Mouse (Mus musculus): ENCODE data around the gene Cebpa. TPM values are rescaled to one million over a fixed set of nuclear protein-coding genes. Genes with fewer than 3 reads are reported as not detected.
A peak's percentile ranks its signal among the peaks of the same experiment; 100 is the strongest.

Gene Cebpa
- total RNA-seq, 2 experiments from 2014 or later: 2.1 to 19.6 TPM

DNA sequence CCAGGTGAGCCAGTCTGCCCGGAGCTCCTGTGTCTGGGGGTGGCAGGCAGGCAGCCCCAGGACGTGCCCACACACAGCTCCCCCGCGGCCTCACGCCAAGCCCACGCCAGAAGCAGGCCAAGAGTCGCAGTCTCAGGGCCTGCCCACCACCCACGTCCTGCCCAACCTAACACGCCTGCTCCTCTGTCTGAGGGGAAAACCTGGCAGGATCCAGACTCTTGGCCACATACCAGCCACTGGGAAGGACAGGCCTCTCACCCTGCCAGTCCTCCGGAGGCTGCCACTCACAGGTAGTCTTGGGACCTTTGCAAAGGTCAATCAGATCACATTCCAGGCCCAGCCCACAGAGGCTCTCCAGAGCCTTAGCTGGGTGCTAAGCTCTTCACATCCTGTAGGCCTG, 27.2 kb downstream of the Cebpa start:
- peak; percentile 70 for DNase-seq

DNA sequence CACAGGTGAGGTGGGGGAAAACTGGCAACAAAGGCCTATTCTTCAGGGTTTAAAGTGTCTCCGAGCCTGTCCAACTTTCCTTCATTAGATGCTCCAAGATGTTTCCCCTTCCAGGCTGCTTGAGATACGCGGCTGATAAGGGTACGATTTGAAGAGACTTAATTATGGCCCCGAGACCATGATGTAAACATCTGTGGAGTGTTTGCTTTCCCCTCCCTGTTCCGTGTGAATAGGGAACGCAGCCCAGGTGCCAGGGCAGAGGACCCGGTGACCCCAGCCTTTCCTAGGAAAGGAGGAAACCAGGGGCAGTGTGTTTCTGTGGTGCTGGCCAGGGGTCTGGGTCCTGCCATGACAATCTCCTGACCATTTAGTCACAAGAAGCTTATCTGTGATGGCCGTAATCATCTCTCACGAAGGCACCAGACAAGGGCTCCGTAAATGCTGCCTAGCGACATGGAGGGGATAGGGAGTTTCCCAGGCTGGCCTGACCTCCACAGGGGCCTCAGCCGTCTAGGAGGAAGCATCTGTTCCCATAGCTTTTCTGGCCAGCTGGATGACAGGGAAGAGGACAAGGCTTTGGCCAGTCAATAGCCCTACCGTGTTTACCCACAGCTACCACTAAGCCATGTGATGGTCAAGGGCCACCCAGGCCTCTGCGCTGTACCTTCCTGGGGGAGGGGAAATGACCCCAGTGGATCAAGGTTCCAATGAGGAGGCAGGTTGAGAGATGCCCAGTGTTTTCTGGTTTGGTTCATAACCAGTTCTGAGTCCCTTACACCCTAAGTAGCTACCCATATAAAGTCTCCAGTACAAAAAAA, 30.7 kb downstream of the Cebpa start:
- DNase-seq: no peak

DNA sequence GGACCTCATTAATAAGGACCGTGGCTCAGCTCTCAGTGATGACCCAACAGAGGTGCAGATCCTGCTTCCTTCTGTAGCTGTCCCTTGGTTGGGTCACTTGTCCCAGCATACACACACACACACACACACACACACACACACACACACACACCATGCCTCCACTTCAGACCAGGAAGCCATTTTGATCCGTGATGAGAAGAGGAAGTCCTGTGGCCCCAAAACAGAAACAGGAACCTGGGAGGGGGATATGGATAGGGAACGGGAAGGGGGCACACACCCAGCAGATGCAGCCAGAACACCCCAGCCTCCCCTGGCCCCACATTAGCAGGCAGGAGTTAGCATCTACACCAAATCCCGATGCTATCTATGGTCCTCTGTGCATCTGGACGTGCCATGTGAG, 31.8 kb downstream of the Cebpa start:
- DNase-seq: no peak

DNA sequence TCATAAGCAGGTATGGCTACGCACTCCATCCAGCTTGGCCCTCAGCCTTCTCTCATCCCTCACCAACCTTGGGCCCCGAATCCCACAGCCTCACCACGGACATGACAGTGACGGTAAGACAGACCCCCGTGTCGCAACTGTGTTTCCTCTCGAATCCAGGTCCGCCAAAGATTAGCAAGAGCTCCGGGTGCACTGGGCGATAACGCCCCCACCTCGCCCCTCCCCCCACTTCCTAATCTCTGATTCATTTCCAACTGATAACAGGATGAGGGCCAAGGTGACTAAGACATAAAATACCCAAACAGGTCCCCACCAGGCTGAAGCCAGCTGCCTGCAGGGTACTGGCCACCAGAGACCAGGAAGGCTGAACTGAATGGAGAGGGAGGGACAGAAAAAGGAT, 35.4 kb downstream of the Cebpa start:
- DNase-seq: no peak

DNA sequence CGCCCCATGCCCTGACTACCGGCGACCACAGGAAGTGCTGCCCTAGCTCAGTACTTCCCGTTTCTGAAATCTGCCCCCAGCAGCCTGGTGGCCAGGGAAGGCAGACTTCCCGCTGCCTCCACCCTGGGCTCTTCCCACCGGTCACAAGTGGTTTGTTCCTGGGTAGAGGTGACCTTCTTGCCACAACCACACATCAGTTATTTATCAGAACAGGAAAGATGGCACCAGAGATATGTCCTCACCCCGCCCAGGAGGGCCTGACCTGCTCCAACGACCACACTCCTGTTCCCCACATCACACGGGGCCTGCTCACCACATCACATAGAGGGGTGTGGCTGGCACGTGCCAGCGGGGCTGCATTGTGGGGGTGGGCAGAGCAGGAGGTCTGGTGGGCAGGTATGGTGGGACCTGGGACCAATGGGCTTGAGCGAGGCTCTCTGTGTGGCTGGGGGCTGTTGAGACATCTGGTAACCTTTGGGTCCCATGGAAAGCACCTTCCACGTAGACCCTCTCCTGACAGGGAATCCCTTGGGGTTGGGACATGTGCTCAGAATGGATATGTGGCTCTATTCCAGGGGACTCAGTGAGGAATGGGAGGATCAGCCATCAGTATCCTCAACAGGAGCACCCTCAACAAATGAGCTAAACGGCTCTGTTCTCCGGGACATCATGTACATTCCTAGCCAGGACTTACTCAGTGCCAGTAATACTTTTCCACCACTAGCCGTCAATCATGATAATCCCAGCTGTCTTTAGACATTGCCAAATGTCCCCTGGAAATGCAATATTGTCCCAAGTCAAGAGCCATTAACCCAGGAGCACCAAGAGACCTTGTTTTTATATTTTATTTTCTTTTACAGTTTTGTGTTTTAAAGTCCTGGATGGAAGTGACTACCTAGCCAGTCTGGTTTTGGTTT, 37.7 kb downstream of the Cebpa start:
- no peak for DNase-seq

DNA sequence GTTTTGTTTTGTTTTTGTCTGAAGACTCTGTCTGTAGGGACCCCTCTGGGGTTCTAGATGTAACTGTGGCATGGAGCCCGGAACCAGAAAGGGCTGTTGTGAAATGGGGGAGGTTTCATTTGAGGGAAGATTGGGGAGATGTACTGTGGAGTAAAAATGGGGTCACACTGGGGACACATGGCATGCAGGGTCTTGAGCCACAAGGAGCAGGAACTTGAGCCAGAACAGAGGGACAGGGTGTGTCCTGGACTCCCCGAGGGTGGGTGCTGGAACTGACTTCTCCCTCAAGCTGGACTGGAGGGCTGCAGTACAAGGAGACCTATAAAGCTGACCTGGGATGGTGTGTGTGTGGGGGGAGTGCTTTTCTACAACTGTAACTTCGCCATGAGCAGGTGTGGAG, 38.4 kb downstream of the Cebpa start:
- DNase-seq: no peak

DNA sequence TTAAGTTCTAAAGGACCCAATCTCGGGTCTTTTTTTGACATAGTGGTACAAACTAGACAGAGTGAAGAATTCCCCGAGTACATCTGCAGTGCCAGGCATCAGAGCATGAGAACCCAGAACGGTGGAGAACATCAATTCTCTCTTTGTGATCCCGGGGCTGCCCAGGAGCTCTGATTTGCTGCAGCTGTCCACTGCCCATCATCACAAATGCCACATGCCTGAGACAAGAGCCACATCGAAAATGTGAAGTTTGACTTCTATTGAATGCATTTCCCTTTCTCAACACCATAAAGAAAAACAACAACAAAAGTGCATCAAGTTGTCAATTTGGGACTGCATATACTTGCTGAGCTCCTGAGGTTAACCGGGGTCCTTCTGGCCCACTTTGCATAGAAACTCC, 43.4 kb downstream of the Cebpa start:
- no peak for DNase-seq

DNA sequence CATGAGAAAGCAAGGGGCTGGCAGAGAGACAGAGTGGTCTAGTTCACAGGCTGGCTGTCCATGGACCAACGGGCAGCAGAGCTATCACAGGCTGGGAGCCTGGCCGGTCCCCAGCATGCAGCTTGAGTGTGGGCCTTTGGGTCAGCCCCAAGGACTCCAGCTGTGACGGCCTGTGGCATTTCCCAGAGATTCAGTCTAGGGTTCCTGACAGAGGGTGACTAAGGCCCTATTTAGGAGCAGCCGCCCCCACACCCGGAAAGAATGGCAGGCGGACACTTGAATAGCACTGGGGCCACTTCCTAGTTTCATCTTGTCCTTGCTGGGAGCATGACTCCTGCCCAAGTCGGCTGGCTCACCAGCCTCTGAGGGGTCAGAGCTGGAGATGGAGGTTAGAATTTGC, 44.5 kb downstream of the Cebpa start:
- peak; percentile 40 for DNase-seq

DNA sequence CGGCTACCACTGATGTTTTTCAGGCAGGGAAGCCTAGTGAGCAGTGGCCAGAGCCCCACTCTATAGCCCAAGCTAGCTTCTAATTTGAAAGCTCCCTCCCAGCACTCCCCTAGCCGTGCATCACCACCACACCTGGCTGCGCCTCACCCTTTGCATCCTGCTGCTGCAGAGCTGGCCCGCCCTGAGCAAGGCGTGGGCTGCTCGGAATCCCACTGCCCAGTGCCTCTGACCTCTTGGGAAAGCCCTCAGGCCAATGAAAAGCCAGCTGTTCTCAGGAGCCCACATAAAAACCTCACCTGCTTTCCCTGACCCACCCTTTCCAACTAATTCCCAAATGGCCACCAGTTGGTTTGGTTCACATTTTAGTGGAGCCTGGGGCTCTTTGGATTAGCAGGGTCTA, 45.0 kb downstream of the Cebpa start:
- no peak for DNase-seq

DNA sequence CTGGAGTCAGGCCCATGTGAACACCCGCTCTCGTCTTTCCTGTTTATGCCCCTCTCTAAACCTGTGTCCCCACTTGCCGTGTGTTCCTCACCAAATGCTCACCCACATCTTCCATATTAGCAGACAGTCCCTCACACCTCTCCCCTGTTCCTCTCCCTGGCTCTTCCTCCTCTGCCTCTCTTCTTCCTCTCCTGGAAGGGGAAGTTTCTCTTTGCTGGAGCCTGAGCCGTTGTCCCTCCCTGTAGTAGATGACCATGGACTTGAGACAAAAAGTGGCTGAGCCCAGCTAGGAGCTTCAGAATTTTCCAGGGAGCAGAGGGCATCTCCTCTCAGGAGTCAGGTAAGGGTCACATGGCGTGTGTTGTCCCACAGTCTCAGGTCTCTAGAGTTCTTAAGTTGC, 47.9 kb downstream of the Cebpa start:
- no peak for DNase-seq

DNA sequence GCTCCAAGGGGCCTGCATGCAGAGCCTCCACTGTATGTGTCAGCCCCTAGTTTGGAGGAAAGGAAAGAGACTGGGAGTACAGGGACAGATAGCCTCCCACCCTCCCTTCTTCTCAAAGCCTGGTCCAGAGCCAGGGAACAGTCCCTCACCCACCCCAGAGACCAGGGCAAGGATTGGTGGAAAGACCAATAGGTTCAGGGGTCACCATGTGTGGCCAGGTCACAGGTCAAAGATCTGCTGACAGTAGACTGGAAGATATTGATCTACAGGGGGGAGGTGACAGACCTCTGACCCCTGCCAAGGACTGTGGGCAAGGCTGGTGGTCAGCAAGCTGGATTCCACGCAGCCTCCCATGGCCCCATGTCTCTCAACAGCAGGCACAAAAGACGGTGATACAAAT, 48.8 kb downstream of the Cebpa start:
- no peak for DNase-seq

DNA sequence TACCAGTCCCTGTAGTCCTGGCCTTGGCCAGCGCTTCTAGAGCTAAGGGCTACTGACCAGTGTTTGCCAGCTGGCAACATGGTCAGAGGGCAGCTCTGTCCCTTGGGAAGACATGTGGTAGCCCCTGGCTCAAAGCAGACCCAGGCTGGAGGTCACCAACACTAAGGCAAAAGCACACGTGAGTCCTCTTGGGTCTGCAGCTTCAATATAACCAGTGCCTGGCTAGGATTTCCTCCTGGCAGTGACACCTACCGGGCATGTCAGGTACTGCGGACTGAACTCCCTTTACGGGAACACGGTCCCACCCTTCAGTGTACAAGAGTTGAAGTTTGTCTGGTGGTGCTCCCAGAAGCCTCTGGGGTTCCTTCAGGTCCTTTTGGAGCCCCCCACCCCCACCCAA, 50.2 kb downstream of the Cebpa start:
- DNase-seq: peak; percentile 68

Small RNA genes lying within 50 kb of the gene (microRNA-seq; reads per million reads assigned to microRNA genes)
- gene Gm25033 (ENCODE audit: borderline replicate concordance in 2 of 2): 0 reads per million in 2 experiments

Other genes starting within 250 kb of the Cebpa start
- 10 to 100 TPM; 26.0 to 27.1 TPM for gene Pepd, start 206.9 kb upstream of the Cebpa start, total RNA-seq (2021)
- gene Cebpg, start 62.7 kb upstream of the Cebpa start, total RNA-seq (2021): 10 to 100 TPM; 31.7 to 35.8 TPM
- gene Slc7a10, start 67.1 kb downstream of the Cebpa start, total RNA-seq (2021): 1 to 10 TPM in 1 of 2 experiments, under 1 TPM in 1; 0.31 to 7.7 TPM
- 1 to 10 TPM; 7.6 to 8.2 TPM for gene Lrp3, start 96.2 kb downstream of the Cebpa start, total RNA-seq (2021)
- gene Gpatch1, start 199.1 kb downstream of the Cebpa start, total RNA-seq (2021): 1 to 10 TPM; 4.2 to 5.2 TPM
- 1 to 10 TPM in 1 of 2 experiments, under 1 TPM in 1; 0.67 to 1.3 TPM for gene Rhpn2, start 214.9 kb downstream of the Cebpa start, total RNA-seq (2021)

Data from gastrocnemius, postnatal 25 days (tissue).